In the genomic region with DNA sequence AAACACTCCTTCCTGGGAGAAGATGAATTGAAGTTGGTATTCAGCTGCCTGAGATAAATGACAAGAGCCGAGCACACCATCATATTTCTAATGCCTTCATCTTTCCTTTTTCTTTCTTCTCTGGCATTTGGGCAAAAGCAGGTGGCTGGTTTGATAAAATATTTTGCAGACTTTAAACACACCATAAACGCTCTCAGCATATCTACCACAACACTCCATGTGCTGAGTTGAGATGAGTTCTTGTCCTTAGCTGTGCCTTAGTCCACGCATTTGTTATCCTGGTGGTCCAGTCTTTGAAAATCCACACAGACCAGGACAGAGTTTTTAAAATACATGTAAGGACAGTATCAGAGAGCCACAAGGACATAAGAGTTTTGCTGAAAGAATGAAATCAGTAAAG, we compare ENCODE assay signal across 27 mouse cellular contexts.
DNase-seq lines count a peak whose midpoint lies in the region; ATAC-seq lines count a peak whose summit lies in the region.
"Had no signal": no experiment of that assay in that cellular context is flagged by ENCODE, and none has a peak within 500 bp of the region (broad histone marks: within the 10 kb centered on the region; RNA-seq: fewer than 3 reads in every experiment).

No protein-coding gene starts in this region.

- H3K4me2 ChIP-seq in liver, embryonic 11.5 days, result no peak overlapping the region
- no peak overlapping the region for H3K4me2 ChIP-seq in liver, embryonic 13.5 days
- no peak overlapping the region for H3K4me2 ChIP-seq in liver, embryonic 16.5 days (ENCODE audit: low read depth, low read length)
- H3K4me2 ChIP-seq: embryonic facial prominence, embryonic 13.5 days; heart, embryonic 12.5 days; heart, embryonic 15.5 days; hindbrain, embryonic 12.5 days; hindbrain, embryonic 15.5 days had no signal

- no peak overlapping the region; the same call in 1 of the 2 replicates for H3K27ac ChIP-seq in liver, embryonic 11.5 days (ENCODE audit: low read depth, low read length)
- peak overlapping the region; percentile 87 for H3K27ac ChIP-seq in liver, embryonic 13.5 days
- H3K27ac ChIP-seq in liver, embryonic 16.5 days (ENCODE audit: low read length), result peak overlapping the region; percentile 63
- H3K27ac ChIP-seq: embryonic facial prominence, embryonic 10.5 days; embryonic facial prominence, embryonic 13.5 days; gastrocnemius, adult 2 months; heart, embryonic 15.5 days; hindbrain, embryonic 12.5 days; hindbrain, embryonic 15.5 days had no signal

- DNase-seq in liver, embryonic 11.5 days (ENCODE audit: low spot score), result no peak
- no peak for DNase-seq in liver
- peak; percentile 28 for DNase-seq in liver, embryonic 13.5 days
- no peak for DNase-seq in heart, postnatal 10 days
- DNase-seq in heart, adult 18-20 months, result no peak
- DNase-seq: adrenal gland, postnatal 10 days; adrenal gland, postnatal 36 days; cerebellum, adult 11-12 months; cerebellum, adult 8-10 months; cerebellum, postnatal 10 days; cerebellum, postnatal 36 days; embryo, embryonic 11 days; forebrain, postnatal 0 days; gastrocnemius, adult 2 months; gastrocnemius, postnatal 14 days; heart, adult 11 months had no signal

- intact Hi-C loops in heart, postnatal 10 days (cut with DNase I), result no loop called here

- H3K4me1 ChIP-seq in liver, embryonic 11.5 days (replicated peaks; ENCODE audit: control insufficient read depth, insufficient read depth, low read length), result no peaks in the 10 kb centered on the region
- peaks cover 32% of the 10 kb centered on the region for H3K4me1 ChIP-seq in liver, embryonic 13.5 days (replicated peaks)
- peaks cover 26% of the 10 kb centered on the region for H3K4me1 ChIP-seq in liver, embryonic 16.5 days (ENCODE audit: control insufficient read depth, low read depth, low read length)
- H3K4me1 ChIP-seq: embryonic facial prominence, embryonic 10.5 days; embryonic facial prominence, embryonic 13.5 days; heart, embryonic 12.5 days; heart, embryonic 15.5 days; hindbrain, embryonic 12.5 days; hindbrain, embryonic 15.5 days had no signal

- 46% methylated on average over 3 of the region's 3 CpGs for WGBS in liver, embryonic 11.5 days
- 31% methylated on average over 3 of the region's 3 CpGs for WGBS in liver, embryonic 13.5 days (ENCODE audit: insufficient replicate concordance)
- WGBS in liver, embryonic 16.5 days (ENCODE audit: insufficient replicate concordance), result 28% methylated on average over 3 of the region's 3 CpGs

- no peak overlapping the region for H3K4me3 ChIP-seq in liver, embryonic 11.5 days (ENCODE audit: low read depth, low read length)
- no peak overlapping the region for H3K4me3 ChIP-seq in liver, embryonic 13.5 days (replicated peaks)
- no peak overlapping the region for H3K4me3 ChIP-seq in liver, embryonic 16.5 days (ENCODE audit: low read depth, low read length)
- H3K4me3 ChIP-seq: embryonic facial prominence, embryonic 10.5 days; embryonic facial prominence, embryonic 13.5 days; gastrocnemius, adult 2 months; heart, embryonic 12.5 days; heart, embryonic 15.5 days; hindbrain, embryonic 12.5 days; hindbrain, embryonic 15.5 days had no signal

- ATAC-seq in liver, embryonic 11.5 days (replicated peaks; ENCODE audit: low FRiP score), result peak; percentile 81
- ATAC-seq in erythroblast, adult 5-6 weeks (replicated peaks; ENCODE audit: low FRiP score, poor library complexity, severe bottlenecking), result 0 out of 2 replicates have a peak, but pooled peaks have one; percentile 64
- ATAC-seq in liver, embryonic 13.5 days (ENCODE audit: low read depth), result peak; percentile 86
- ATAC-seq in liver, embryonic 16.5 days (ENCODE audit: low read depth), result peak; percentile 70
- no peak for ATAC-seq in megakaryocyte, adult 5-6 weeks (ENCODE audit: poor library complexity, severe bottlenecking)
- ATAC-seq: activated CD4-positive, CD25-positive, alpha-beta regulatory T cell, adult 4 months; forebrain, embryonic 14.5 days; forebrain, postnatal 0 days had no signal

- no peaks in the 10 kb centered on the region for H3K27me3 ChIP-seq in liver, embryonic 11.5 days (replicated peaks; ENCODE audit: control insufficient read depth, insufficient read depth, low read length)
- H3K27me3 ChIP-seq in liver, embryonic 13.5 days, result 0 out of 2 replicates have a peak, but pooled peaks cover 4% of the 10 kb centered on the region
- no peaks in the 10 kb centered on the region for H3K27me3 ChIP-seq in liver, embryonic 16.5 days (ENCODE audit: control insufficient read depth, insufficient read depth, low read depth, low read length)
- H3K27me3 ChIP-seq: embryonic facial prominence, embryonic 13.5 days; heart, embryonic 12.5 days; heart, embryonic 15.5 days; hindbrain, embryonic 12.5 days; hindbrain, embryonic 15.5 days had no signal

- H3K9ac ChIP-seq in liver, embryonic 11.5 days (ENCODE audit: low read depth, low read length), result no peak overlapping the region
- peak overlapping the region; percentile 33; the same call in 1 of the 2 replicates for H3K9ac ChIP-seq in liver, embryonic 13.5 days
- H3K9ac ChIP-seq in liver, embryonic 16.5 days (ENCODE audit: low read depth, low read length), result no peak overlapping the region
- H3K9ac ChIP-seq: embryonic facial prominence, embryonic 13.5 days; forebrain, postnatal 0 days; heart, embryonic 12.5 days; heart, embryonic 15.5 days; hindbrain, embryonic 12.5 days; hindbrain, embryonic 15.5 days had no signal

- no peaks in the 10 kb centered on the region for H3K9me3 ChIP-seq in liver, embryonic 11.5 days (ENCODE audit: control insufficient read depth, low read length)
- H3K9me3 ChIP-seq in liver, embryonic 13.5 days (replicated peaks), result no peaks in the 10 kb centered on the region
- no peaks in the 10 kb centered on the region for H3K9me3 ChIP-seq in liver, embryonic 16.5 days (replicated peaks; ENCODE audit: control insufficient read depth, low read length)
- H3K9me3 ChIP-seq: embryonic facial prominence, embryonic 10.5 days; embryonic facial prominence, embryonic 13.5 days; heart, embryonic 12.5 days; heart, embryonic 15.5 days; hindbrain, embryonic 12.5 days; hindbrain, embryonic 15.5 days had no signal

- H3K36me3 ChIP-seq in liver, embryonic 11.5 days (ENCODE audit: control insufficient read depth, insufficient read depth, low read length), result no peaks in the 10 kb centered on the region
- H3K36me3 ChIP-seq in liver, embryonic 13.5 days, result no peaks in the 10 kb centered on the region
- H3K36me3 ChIP-seq in liver, embryonic 16.5 days (ENCODE audit: control insufficient read depth, insufficient read depth), result no peaks in the 10 kb centered on the region
- H3K36me3 ChIP-seq: embryonic facial prominence, embryonic 10.5 days; embryonic facial prominence, embryonic 13.5 days; heart, embryonic 12.5 days; heart, embryonic 15.5 days; hindbrain, embryonic 12.5 days; hindbrain, embryonic 15.5 days had no signal
